Mouse (Mus musculus): ENCODE data around the gene Cgn. TPM values are rescaled to one million over a fixed set of nuclear protein-coding genes. Genes with fewer than 3 reads are reported as not detected.
A peak's percentile ranks its signal among the peaks of the same experiment; 100 is the strongest.
"Not testable (repeated sequence)": the region's sequence is repeated elsewhere in the genome, so short reads cannot be mapped to it uniquely, and the experiment has no call there.

Gene Cgn
- polyA plus RNA-seq, 1 experiment from 2014 or later = 8.7 TPM

GRCm38 (mm10) chr3:94758056-94758409, 28.3 kb downstream of the Cgn start:
- H3K4me2 ChIP-seq = peak overlapping the region; percentile 56
- not testable (repeated sequence) for H3K36me3 ChIP-seq; H3K27ac ChIP-seq; H3K9me3 ChIP-seq (replicated peaks); H3K9ac ChIP-seq
- ATAC-seq = peak; percentile 96
- peaks cover 32% of the 10 kb centered on the region for H3K27me3 ChIP-seq (replicated peaks)
- peak overlapping the region; percentile 38 for H3K4me3 ChIP-seq
- WGBS (ENCODE audit: insufficient replicate concordance) = under 1% methylated on average over 21 of the region's 31 CpGs
- H3K4me1 ChIP-seq = peaks cover 11% of the 10 kb centered on the region; the same call in 1 of the 2 replicates

DNA sequence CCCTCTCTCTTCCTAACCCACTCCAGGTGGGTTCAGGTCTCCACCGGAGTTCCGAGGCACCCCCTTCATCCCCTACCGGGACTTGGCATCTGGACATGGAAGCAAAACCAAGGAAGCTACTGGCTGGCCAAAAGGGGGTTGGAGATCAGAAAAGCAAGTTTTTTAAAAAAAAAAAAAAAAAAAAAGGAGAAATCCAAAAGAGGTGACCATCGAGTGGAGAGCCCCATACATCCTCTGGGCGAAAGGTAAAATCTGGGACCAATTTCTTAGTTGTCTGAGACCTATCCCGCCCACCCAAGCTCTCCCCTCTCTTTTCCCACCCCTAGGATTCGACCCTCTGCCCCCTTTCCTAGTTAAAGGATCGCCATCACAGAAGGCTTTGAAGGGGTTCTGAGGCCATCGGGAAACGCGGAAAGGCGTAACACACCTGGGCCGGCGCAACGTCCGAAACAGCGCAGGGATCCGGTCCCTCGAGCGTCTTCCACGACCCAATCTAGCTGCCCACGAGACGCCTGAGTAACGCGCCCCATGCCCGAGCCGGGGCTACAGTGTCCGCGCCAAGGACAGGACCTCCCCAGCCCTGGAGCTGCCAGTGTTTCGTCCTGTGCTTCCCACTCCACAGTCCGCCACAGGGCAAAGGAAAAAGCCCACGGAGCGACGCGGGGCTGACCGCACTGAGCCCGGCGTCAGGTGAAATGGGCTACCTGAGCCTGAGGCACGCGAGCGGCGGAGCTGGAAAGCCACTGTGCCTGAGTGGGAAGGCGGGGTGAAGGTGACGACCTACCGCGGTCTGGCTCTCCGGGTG, 28.8 kb downstream of the Cgn start:
- peak overlapping the region; percentile 48 for H3K4me3 ChIP-seq
- H3K9me3 ChIP-seq (replicated peaks); H3K27ac ChIP-seq; H3K36me3 ChIP-seq: not testable (repeated sequence)
- peak overlapping the region; percentile 47 for H3K9ac ChIP-seq
- H3K4me2 ChIP-seq = peak overlapping the region; percentile 70
- H3K4me1 ChIP-seq = peaks cover 11% of the 10 kb centered on the region; the same call in 1 of the 2 replicates
- WGBS (ENCODE audit: insufficient replicate concordance) = 5% methylated on average over 23 of the region's 47 CpGs
- H3K27me3 ChIP-seq (replicated peaks) = peaks cover 27% of the 10 kb centered on the region
- peak; percentile 44; the same call in 1 of the 2 replicates for ATAC-seq

- H3K27ac ChIP-seq = no peak overlapping the region
- H3K4me1 ChIP-seq = no peaks in the 10 kb centered on the region
- H3K9me3 ChIP-seq (replicated peaks) = peaks cover 8% of the 10 kb centered on the region; the same call in 1 of the 2 replicates
- no peak for ATAC-seq
- H3K36me3 ChIP-seq = no peaks in the 10 kb centered on the region
- WGBS (ENCODE audit: insufficient replicate concordance) = 85% methylated on average over 17 of the region's 17 CpGs
- H3K27me3 ChIP-seq (replicated peaks) = no peaks in the 10 kb centered on the region; the same call in 1 of the 2 replicates
- no peak overlapping the region for H3K4me2 ChIP-seq
- no peak overlapping the region for H3K4me3 ChIP-seq
- H3K9ac ChIP-seq = no peak overlapping the region
These were observed 40.6 kb downstream of the Cgn start for GRCm38 (mm10) chr3:94745691-94746090.

- WGBS (ENCODE audit: insufficient replicate concordance) = 14% methylated on average over 2 of the region's 2 CpGs
These were observed 62.7 kb downstream of the Cgn start for GRCm38 (mm10) chr3:94723637-94724036.

GRCm38 (mm10) chr3:94718253-94718652, 68.0 kb downstream of the Cgn start:
- peak; percentile 66; the same call in 1 of the 2 replicates for ATAC-seq
- not testable (repeated sequence) for H3K4me1 ChIP-seq

More at GRCm38 (mm10) chr3:94723637-94724036, 62.7 kb downstream of the Cgn start:
- not testable (repeated sequence) for ATAC-seq; H3K4me2 ChIP-seq; H3K27ac ChIP-seq; H3K27me3 ChIP-seq (replicated peaks); H3K4me1 ChIP-seq; H3K9me3 ChIP-seq (replicated peaks); H3K4me3 ChIP-seq; H3K9ac ChIP-seq; H3K36me3 ChIP-seq

DNA sequence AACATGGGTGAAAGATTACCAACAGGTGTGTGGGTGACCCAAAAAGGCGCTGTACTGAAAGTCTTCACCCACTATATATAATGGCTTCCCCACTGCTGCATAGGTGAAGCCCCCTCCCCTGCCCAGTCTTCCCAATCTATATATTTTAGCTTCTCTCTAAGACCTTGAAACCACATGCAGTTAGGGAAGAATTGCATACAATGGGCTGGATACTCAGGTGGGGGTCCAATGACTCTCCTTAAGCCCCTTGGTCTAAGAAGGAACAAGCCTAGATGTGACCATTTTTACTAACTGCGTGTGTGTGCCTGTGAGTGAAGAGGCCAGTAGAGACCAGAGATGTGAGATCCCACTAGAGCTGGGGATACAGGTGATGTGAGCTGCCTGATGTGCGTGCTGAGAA, 72.9 kb downstream of the Cgn start:
- not testable (repeated sequence) for H3K27ac ChIP-seq; H3K4me2 ChIP-seq; ATAC-seq; H3K9me3 ChIP-seq (replicated peaks); H3K4me3 ChIP-seq; H3K9ac ChIP-seq; H3K36me3 ChIP-seq; H3K4me1 ChIP-seq; H3K27me3 ChIP-seq (replicated peaks)
- WGBS (ENCODE audit: insufficient replicate concordance) = 70% methylated on average over 3 of the region's 3 CpGs

More at GRCm38 (mm10) chr3:94718253-94718652, 68.0 kb downstream of the Cgn start:
- not testable (repeated sequence) for H3K27me3 ChIP-seq (replicated peaks); H3K9me3 ChIP-seq (replicated peaks); H3K36me3 ChIP-seq; H3K4me3 ChIP-seq; H3K27ac ChIP-seq; H3K4me2 ChIP-seq; H3K9ac ChIP-seq
- 58% methylated on average over 1 of the region's 1 CpGs for WGBS (ENCODE audit: insufficient replicate concordance)

- not testable (repeated sequence) for H3K27ac ChIP-seq; H3K4me1 ChIP-seq; H3K36me3 ChIP-seq; H3K4me3 ChIP-seq; H3K9ac ChIP-seq; H3K9me3 ChIP-seq (replicated peaks); H3K4me2 ChIP-seq; H3K27me3 ChIP-seq (replicated peaks)
- peak; percentile 62 for ATAC-seq
These were observed 75.7 kb downstream of the Cgn start for GRCm38 (mm10) chr3:94710591-94710990.

Other genes starting within 250 kb of the Cgn start
- gene Snx27, start 203.8 kb downstream of the Cgn start, polyA plus RNA-seq (2016; fragmentation: Nextera tagmentation; extraction: Ambion mirVana) = 23.9 and 25.1 TPM in 2 replicates
- not detected in 2 replicates for gene Gm10972, start 143.4 kb downstream of the Cgn start, polyA plus RNA-seq (2016; fragmentation: Nextera tagmentation; extraction: Ambion mirVana)
- gene Tuft1, start 127.6 kb downstream of the Cgn start, polyA plus RNA-seq (2016; fragmentation: Nextera tagmentation; extraction: Ambion mirVana) = 5.4 and 7.5 TPM in 2 replicates
- 3.0 and 3.3 TPM in 2 replicates for gene Selenbp2, start 92.9 kb downstream of the Cgn start, polyA plus RNA-seq (2016; fragmentation: Nextera tagmentation; extraction: Ambion mirVana)
- 5.2 and 5.3 TPM in 2 replicates for gene Pogz, start 51.1 kb upstream of the Cgn start, polyA plus RNA-seq (2016; fragmentation: Nextera tagmentation; extraction: Ambion mirVana)
- 207 and 214 TPM in 2 replicates for gene Psmb4, start 100.5 kb upstream of the Cgn start, polyA plus RNA-seq (2016; fragmentation: Nextera tagmentation; extraction: Ambion mirVana)
- 53.9 and 54.0 TPM in 2 replicates for gene Selenbp1, start 146.6 kb upstream of the Cgn start, polyA plus RNA-seq (2016; fragmentation: Nextera tagmentation; extraction: Ambion mirVana)
- gene Rfx5, start 167.6 kb upstream of the Cgn start, polyA plus RNA-seq (2016; fragmentation: Nextera tagmentation; extraction: Ambion mirVana) = 2.6 and 3.6 TPM in 2 replicates
- gene Pi4kb, start 188.2 kb upstream of the Cgn start, polyA plus RNA-seq (2016; fragmentation: Nextera tagmentation; extraction: Ambion mirVana) = 12.6 and 13.1 TPM in 2 replicates
- 12.6 and 14.4 TPM in 2 replicates for gene Zfp687, start 229.0 kb upstream of the Cgn start, polyA plus RNA-seq (2016; fragmentation: Nextera tagmentation; extraction: Ambion mirVana)